Comparison of ENCODE assay signal across 8 mouse cellular contexts in genomic region chr7:131362269-131362614, GRCm38 (mm10). TPM values are rescaled to one million over a fixed set of nuclear protein-coding genes. Genes with fewer than 3 reads are reported as not detected.
DNase-seq lines count a peak whose midpoint lies in the region; ATAC-seq and TF ChIP-seq lines count a peak whose summit lies in the region.

No protein-coding gene starts in this region.

- peak overlapping the region; percentile 95 for H3K9ac ChIP-seq in liver, adult 2 months (ENCODE audit: low read depth, low read length)
- H3K9ac ChIP-seq in embryonic facial prominence, embryonic 13.5 days, result peak overlapping the region; percentile 92
- peak overlapping the region; percentile 93 for H3K9ac ChIP-seq in intestine, embryonic 16.5 days (ENCODE audit: low read depth, low read length)
- peak overlapping the region; percentile 92 for H3K9ac ChIP-seq in neural tube, embryonic 13.5 days

- H3K9me3 ChIP-seq in embryonic facial prominence, embryonic 13.5 days, result no peaks in the 10 kb centered on the region
- H3K9me3 ChIP-seq in intestine, embryonic 16.5 days (ENCODE audit: control insufficient read depth, low read length), result no peaks in the 10 kb centered on the region
- no peaks in the 10 kb centered on the region for H3K9me3 ChIP-seq in neural tube, embryonic 13.5 days

- intact Hi-C loops in left cerebral cortex, postnatal 4 days (cut with DNase I), result no loop called here

- no peaks in the 10 kb centered on the region for H3K27me3 ChIP-seq in liver, adult 2 months (ENCODE audit: control insufficient read depth, insufficient read depth, low read length)
- no peaks in the 10 kb centered on the region for H3K27me3 ChIP-seq in embryonic facial prominence, embryonic 13.5 days
- H3K27me3 ChIP-seq in intestine, embryonic 16.5 days (replicated peaks; ENCODE audit: control insufficient read depth, insufficient read depth, low read length), result no peaks in the 10 kb centered on the region
- H3K27me3 ChIP-seq in neural tube, embryonic 13.5 days, result peaks cover 6% of the 10 kb centered on the region; the same call in 1 of the 2 replicates

- peak overlapping the region; percentile 91 for H3K4me2 ChIP-seq in embryonic facial prominence, embryonic 13.5 days
- H3K4me2 ChIP-seq in intestine, embryonic 16.5 days (ENCODE audit: low read depth, low read length), result peak overlapping the region; percentile 92
- H3K4me2 ChIP-seq in neural tube, embryonic 13.5 days, result peak overlapping the region; percentile 84

- under 1% methylated on average over 35 of the region's 35 CpGs for WGBS in liver, adult 2 months
- WGBS in embryonic facial prominence, embryonic 13.5 days, result under 1% methylated on average over 35 of the region's 35 CpGs
- under 1% methylated on average over 35 of the region's 35 CpGs for WGBS in intestine, embryonic 16.5 days
- under 1% methylated on average over 35 of the region's 35 CpGs for WGBS in neural tube, embryonic 13.5 days

- TF ChIP-seq POLR2A in liver, adult 2 months (IDR thresholded peaks at IDR 0.05; ENCODE audit: extremely low read depth, insufficient read depth, low read length), result 0 out of 2 replicates have a peak, but pooled peaks have one; percentile 26

- H3K4me1 ChIP-seq in liver, adult 2 months (ENCODE audit: control insufficient read depth, insufficient read depth, low read length), result peaks cover 7% of the 10 kb centered on the region
- peaks cover 9% of the 10 kb centered on the region for H3K4me1 ChIP-seq in embryonic facial prominence, embryonic 13.5 days
- H3K4me1 ChIP-seq in intestine, embryonic 16.5 days (ENCODE audit: control insufficient read depth, insufficient read depth, low read length), result peaks cover 9% of the 10 kb centered on the region
- peaks cover 18% of the 10 kb centered on the region for H3K4me1 ChIP-seq in neural tube, embryonic 13.5 days (replicated peaks)

- H3K27ac ChIP-seq in liver, adult 2 months (replicated peaks; ENCODE audit: insufficient read depth, low read depth, low read length), result peak overlapping the region; percentile 43
- peak overlapping the region; percentile 91 for H3K27ac ChIP-seq in embryonic facial prominence, embryonic 13.5 days
- H3K27ac ChIP-seq in intestine, embryonic 16.5 days (ENCODE audit: low read length), result peak overlapping the region; percentile 96
- H3K27ac ChIP-seq in neural tube, embryonic 13.5 days (replicated peaks), result peak overlapping the region; percentile 92

- DNase-seq in liver, adult 2 months (ENCODE audit: extremely low read depth, low read depth, low spot score), result no peak
- no peak for DNase-seq in liver
- no peak for DNase-seq in urinary bladder, adult 18-20 months (ENCODE audit: low spot score in 2 of 2)
- no peak for DNase-seq in left cerebral cortex, postnatal 4 days
- no peak for DNase-seq in adrenal gland, postnatal 4 days (ENCODE audit: low spot score in 2 of 2)

- peaks cover 7% of the 10 kb centered on the region; the same call in 1 of the 2 replicates for H3K36me3 ChIP-seq in liver, adult 2 months (ENCODE audit: control insufficient read depth, insufficient read depth, low read length)
- peaks cover 24% of the 10 kb centered on the region for H3K36me3 ChIP-seq in embryonic facial prominence, embryonic 13.5 days
- H3K36me3 ChIP-seq in intestine, embryonic 16.5 days (ENCODE audit: control insufficient read depth, insufficient read depth, low read length), result 0 out of 2 replicates have a peak, but pooled peaks cover 3% of the 10 kb centered on the region
- peaks cover 20% of the 10 kb centered on the region for H3K36me3 ChIP-seq in neural tube, embryonic 13.5 days

- TF ChIP-seq CTCF in liver, adult 2 months (IDR thresholded peaks at IDR 0.05; ENCODE audit: low read depth, low read length), result no peak

- peak; percentile 77 for ATAC-seq in embryonic facial prominence, embryonic 13.5 days (ENCODE audit: insufficient number of reproducible peaks, insufficient read depth, low FRiP score, low TSS enrichment, low read depth)
- ATAC-seq in intestine, embryonic 16.5 days, result peak; percentile 72
- peak; percentile 89 for ATAC-seq in neural tube, embryonic 13.5 days (ENCODE audit: low read depth)

- no peaks in the 10 kb centered on the region for H3K79me2 ChIP-seq in liver, adult 2 months (ENCODE audit: control insufficient read depth, insufficient read depth, low read length)

- peak overlapping the region; percentile 87 for H3K4me3 ChIP-seq in liver, adult 2 months (ENCODE audit: insufficient read depth, low read depth, low read length)
- peak overlapping the region; percentile 87 for H3K4me3 ChIP-seq in embryonic facial prominence, embryonic 13.5 days
- peak overlapping the region; percentile 86 for H3K4me3 ChIP-seq in intestine, embryonic 16.5 days (ENCODE audit: low read length)
- peak overlapping the region; percentile 85 for H3K4me3 ChIP-seq in neural tube, embryonic 13.5 days

RNA-seq across cellular contexts. Expression of gene 2310057M21Rik, which starts 0.3 kb away (rescaled TPM):
- 1.7 and 1.9 TPM in 2 replicates for total RNA-seq in liver, adult 2 months (2014; rRNA removed)
- 2.0 and 3.7 TPM in 2 replicates for polyA plus RNA-seq in liver, adult 2 months (2012; rRNA removed)
- 21.7 and 22.5 TPM in 2 replicates for polyA plus RNA-seq in embryonic facial prominence, embryonic 13.5 days (2015; fragmentation: Nextera tagmentation; extraction: Ambion mirVana)
- 20.0 TPM in 2 replicates for polyA plus RNA-seq in intestine, embryonic 16.5 days (2015; fragmentation: Nextera tagmentation; extraction: Ambion mirVana)
- polyA plus RNA-seq in neural tube, embryonic 13.5 days (2015; fragmentation: Nextera tagmentation; extraction: Ambion mirVana), result 24.3 and 29.0 TPM in 2 replicates
- 10 to 100 TPM; 26.0 to 30.4 TPM for total RNA-seq in left cerebral cortex, postnatal 4 days (2021)
- total RNA-seq in adrenal gland, postnatal 4 days (2021), result 10 to 100 TPM; 16.1 to 20.2 TPM

RNA-seq across cellular contexts. Expression of gene Pstk, which starts 8.7 kb away (rescaled TPM):
- total RNA-seq in liver, adult 2 months (2014; rRNA removed), result 26.2 and 27.0 TPM in 2 replicates
- polyA plus RNA-seq in liver, adult 2 months (2012; rRNA removed), result 26.7 and 30.9 TPM in 2 replicates
- polyA plus RNA-seq in embryonic facial prominence, embryonic 13.5 days (2015; fragmentation: Nextera tagmentation; extraction: Ambion mirVana), result 79.8 and 89.1 TPM in 2 replicates
- polyA plus RNA-seq in intestine, embryonic 16.5 days (2015; fragmentation: Nextera tagmentation; extraction: Ambion mirVana), result 70.1 and 71.4 TPM in 2 replicates
- 42.1 and 50.4 TPM in 2 replicates for polyA plus RNA-seq in neural tube, embryonic 13.5 days (2015; fragmentation: Nextera tagmentation; extraction: Ambion mirVana)
- 10 to 100 TPM; 22.7 to 25.2 TPM for total RNA-seq in left cerebral cortex, postnatal 4 days (2021)
- 10 to 100 TPM; 28.3 to 31.3 TPM for total RNA-seq in adrenal gland, postnatal 4 days (2021)

RNA-seq across cellular contexts. Expression of gene Fam24a, which starts 28.6 kb away (rescaled TPM):
- not detected in 2 replicates for total RNA-seq in liver, adult 2 months (2014; rRNA removed)
- polyA plus RNA-seq in liver, adult 2 months (2012; rRNA removed), result not detected in 2 replicates
- not detected in 2 replicates for polyA plus RNA-seq in embryonic facial prominence, embryonic 13.5 days (2015; fragmentation: Nextera tagmentation; extraction: Ambion mirVana)
- polyA plus RNA-seq in intestine, embryonic 16.5 days (2015; fragmentation: Nextera tagmentation; extraction: Ambion mirVana), result not detected in 2 replicates
- not detected in 2 replicates for polyA plus RNA-seq in neural tube, embryonic 13.5 days (2015; fragmentation: Nextera tagmentation; extraction: Ambion mirVana)
- total RNA-seq in left cerebral cortex, postnatal 4 days (2021), result not detected
- not detected for total RNA-seq in adrenal gland, postnatal 4 days (2021)

RNA-seq across cellular contexts. Expression of gene Fam24b, which starts 32.9 kb away (rescaled TPM):
- not detected in 2 replicates for total RNA-seq in liver, adult 2 months (2014; rRNA removed)
- 0.91 TPM in 1 of 2 replicates, not detected in the other for polyA plus RNA-seq in liver, adult 2 months (2012; rRNA removed)
- not detected in 2 replicates for polyA plus RNA-seq in embryonic facial prominence, embryonic 13.5 days (2015; fragmentation: Nextera tagmentation; extraction: Ambion mirVana)
- polyA plus RNA-seq in intestine, embryonic 16.5 days (2015; fragmentation: Nextera tagmentation; extraction: Ambion mirVana), result not detected in 2 replicates
- not detected in 2 replicates for polyA plus RNA-seq in neural tube, embryonic 13.5 days (2015; fragmentation: Nextera tagmentation; extraction: Ambion mirVana)
- not detected for total RNA-seq in left cerebral cortex, postnatal 4 days (2021)
- under 1 TPM in 1 of 2 experiments, not detected in 1; 0.48 TPM for total RNA-seq in adrenal gland, postnatal 4 days (2021)

RNA-seq across cellular contexts. Expression of gene Cuzd1, which starts 40.1 kb away (rescaled TPM):
- total RNA-seq in liver, adult 2 months (2014; rRNA removed), result 0.47 and 4.0 TPM in 2 replicates
- polyA plus RNA-seq in liver, adult 2 months (2012; rRNA removed), result not detected in 2 replicates
- not detected in 2 replicates for polyA plus RNA-seq in embryonic facial prominence, embryonic 13.5 days (2015; fragmentation: Nextera tagmentation; extraction: Ambion mirVana)
- polyA plus RNA-seq in intestine, embryonic 16.5 days (2015; fragmentation: Nextera tagmentation; extraction: Ambion mirVana), result 1.5 and 1.9 TPM in 2 replicates
- not detected in 2 replicates for polyA plus RNA-seq in neural tube, embryonic 13.5 days (2015; fragmentation: Nextera tagmentation; extraction: Ambion mirVana)
- under 1 TPM; 0.16 to 0.20 TPM for total RNA-seq in left cerebral cortex, postnatal 4 days (2021)
- total RNA-seq in adrenal gland, postnatal 4 days (2021), result 1 to 10 TPM in 1 of 2 experiments, not detected in 1; 5.9 TPM

Comparison
In these comparisons a context has a peak if more than half of its experiments do, and no peak if none do; other contexts are left out.
1. H3K27ac ChIP-seq: peak in every context shown above with its lines; median percentile 96 in intestine, embryonic 16.5 days; 92 in neural tube, embryonic 13.5 days; 91 in embryonic facial prominence, embryonic 13.5 days; 43 in liver, adult 2 months.